Mouse (Mus musculus) cortical plate, adult 2 months (tissue): ENCODE measurements at regions not wholly inside any gene's neighbourhood (a gene's known extent, or its start where the extent isn't known, plus 50 kb on each side); places are given as distances from the start of the nearest gene placed in this dataset.
A peak's percentile ranks its signal among the peaks of the same experiment; 100 is the strongest.

Experiments
- CTCF ChIP-seq: fragments of 200-500 bp; IDR thresholded peaks from 2 replicates; pipeline ENCODE4 v1.5.1; 2011; ENCODE audit warnings: mild to moderate bottlenecking, control low read depth, low read length; ENCODE audit not compliant: insufficient read depth; ENCODE audit errors: extremely low read depth
- POLR2A ChIP-seq: fragments of 200-500 bp; IDR thresholded peaks from 2 replicates; pipeline ENCODE4 v1.6.1; 2011; ENCODE audit warnings: mild to moderate bottlenecking, low read length, control low read depth; ENCODE audit not compliant: insufficient read depth; ENCODE audit errors: extremely low read depth

- TF ChIP-seq POLR2A: peak; percentile 77
- no peak for TF ChIP-seq CTCF
Observed at GRCm38 (mm10) chr12:69501783-69502705, 80.8 kb downstream of the Vcpkmt start.
